Mouse (Mus musculus) layer of hippocampus, postnatal 14 days (tissue): Measurements from ENCODE around the gene Ctsd. TPM values are rescaled to one million over a fixed set of nuclear protein-coding genes. Genes with fewer than 3 reads are reported as not detected.
"Not testable (repeated sequence)": the region's sequence is repeated elsewhere in the genome, so short reads cannot be mapped to it uniquely, and the experiment has no call there.

Experiments
- DNase-seq, 2 experiments: peaks; one replicate each; pipeline ENCODE4 v3.0.0; 2021 to 2022; ENCODE audit warnings: low spot score in 2 of 2, mixed read lengths in 1 of 2
- long read RNA-seq, 2 experiments: library from polyadenylated mRNA; stranded (forward); transcript quantifications; one replicate each; pipeline ENCODE4 v2.0.0; 2021
- total RNA-seq, 2 experiments: library from RNA; stranded (reverse); gene quantifications; 2 replicates each; pipeline ENCODE4 v1.2.3; 2021

Ctsd gene
- 100 to 1,000 TPM; 304 to 345 TPM for total RNA-seq
- long read RNA-seq, experiment 1, transcript Ctsd-202 (9 exons, 2,127 nt): major isoform, 534 of 584 reads
- long read RNA-seq, experiment 1, partial matches to known transcripts: 35 of 584 reads
- long read RNA-seq, experiment 1, other reads (novel, unspliced or antisense): 15 of 584 reads
- long read RNA-seq, experiment 2, transcript Ctsd-202 (9 exons, 2,127 nt): major isoform, 641 of 716 reads
- long read RNA-seq, experiment 2, partial matches to known transcripts: 55 of 716 reads
- long read RNA-seq, experiment 2, other reads (novel, unspliced or antisense): 20 of 716 reads

DNA sequence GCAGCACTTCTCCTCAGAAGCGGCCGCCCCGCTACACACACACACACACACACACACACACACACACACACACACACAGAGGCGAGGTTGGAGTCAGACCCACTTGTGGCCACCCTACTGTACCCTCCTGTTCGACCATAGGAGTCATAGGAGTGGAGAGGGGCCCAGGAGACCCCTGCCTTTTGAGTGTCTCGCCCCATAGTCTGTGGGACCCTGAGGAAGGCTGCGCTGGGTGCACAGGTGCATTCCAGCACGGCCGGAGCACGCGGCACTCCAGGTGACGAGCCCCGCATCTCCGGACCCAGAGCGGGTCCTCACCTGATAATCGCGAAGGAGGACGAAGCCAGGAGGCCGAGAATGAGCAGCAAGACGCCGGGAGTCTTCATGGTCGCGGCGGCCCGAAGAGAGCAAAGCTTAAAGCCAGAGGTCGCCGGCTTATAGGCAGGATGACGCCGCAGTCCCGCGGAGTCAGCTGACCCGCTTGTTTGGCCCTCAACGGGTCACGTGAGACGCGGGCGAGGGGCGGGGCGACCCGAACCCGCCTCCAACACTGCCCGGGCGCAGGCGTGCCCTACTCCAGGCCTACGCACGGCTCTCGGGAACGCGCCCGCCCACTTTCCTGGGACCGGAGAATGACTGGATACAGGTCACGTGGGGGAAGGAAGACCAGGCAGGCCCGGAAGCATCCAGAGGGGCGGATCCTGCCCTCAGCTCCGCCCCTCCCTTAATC lies at the start of gene Ctsd:
TSS of gene Ctsd (minus strand) at position 620 of the 730 bp plus-strand sequence.
- DNase-seq: peak; percentile 90 to 97

DNA sequence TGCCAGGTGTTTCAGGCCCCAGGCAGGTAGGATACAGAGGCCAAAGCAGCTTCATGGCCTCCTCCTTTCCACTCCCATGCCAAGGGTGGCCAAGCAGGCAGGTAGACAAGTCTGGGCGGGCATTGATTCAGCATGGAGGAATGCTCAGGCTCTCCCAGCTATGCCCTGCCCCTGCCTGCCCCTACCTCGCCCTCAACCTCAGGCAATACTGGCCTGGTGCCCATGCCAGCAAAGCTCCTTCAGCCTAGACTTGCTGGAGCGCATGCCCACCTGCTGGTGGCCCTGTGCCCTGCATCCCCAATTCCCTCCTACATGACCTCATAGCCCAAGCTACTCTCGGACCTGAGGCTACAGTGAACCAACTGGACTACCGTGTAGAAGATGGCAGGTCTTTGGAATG lies 49.5 kb upstream of the Ctsd start:
- DNase-seq: no peak

DNA sequence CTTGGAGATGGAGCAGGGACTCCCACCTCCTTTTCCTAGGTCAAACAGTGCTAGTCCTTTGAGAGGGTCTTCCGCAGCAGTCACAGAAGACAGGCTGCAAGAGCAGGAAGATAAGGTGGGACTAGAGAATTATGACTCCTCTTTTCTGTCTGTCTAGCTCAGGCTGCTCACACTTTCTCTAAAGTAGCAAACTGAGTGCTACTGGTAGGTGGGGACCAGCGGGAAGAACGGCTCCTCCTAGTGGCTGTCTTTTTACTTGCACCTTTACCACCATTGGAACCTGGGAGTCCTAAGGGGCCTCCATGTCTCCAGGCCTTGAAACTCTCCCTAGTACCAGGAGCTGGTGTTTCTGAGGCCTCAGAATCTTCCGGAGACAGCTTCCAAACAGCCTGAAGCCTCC lies 47.7 kb upstream of the Ctsd start:
- peak; percentile 60 to 77 for DNase-seq

DNA sequence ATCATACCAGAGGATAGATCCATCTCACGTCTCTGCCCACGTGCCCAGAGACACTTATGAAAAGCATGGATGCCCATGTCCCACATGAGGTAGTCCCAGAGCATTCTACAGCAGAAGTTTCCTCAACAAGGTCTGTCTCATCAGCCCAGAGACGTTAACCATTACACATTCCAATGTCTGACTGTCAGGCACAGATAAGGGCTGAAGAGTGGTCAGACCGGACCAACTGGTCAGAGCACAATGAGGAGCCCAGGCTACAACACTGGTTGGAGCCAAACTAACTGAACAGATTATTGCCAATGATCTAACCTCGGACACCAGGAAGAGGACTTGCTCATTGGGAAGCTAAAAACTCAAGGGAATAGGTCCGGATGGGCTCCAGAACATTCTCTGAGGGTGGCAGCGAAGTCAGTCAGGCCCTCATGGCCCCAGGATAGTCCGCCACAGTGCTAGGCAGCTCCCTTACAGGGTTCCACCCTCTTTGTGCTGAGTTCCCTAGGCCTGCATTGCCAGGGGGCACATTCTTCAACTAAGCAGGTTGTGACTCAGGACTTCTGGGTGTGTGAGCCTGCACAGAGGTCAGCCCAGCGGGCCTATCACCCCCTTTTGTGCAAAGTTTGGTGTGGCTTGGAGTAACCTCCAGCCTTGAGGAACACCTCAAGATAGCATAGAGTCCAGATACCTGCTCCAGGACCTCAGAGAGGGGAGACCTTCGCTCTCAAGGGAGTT lies 46.5 kb upstream of the Ctsd start, which contains the start of gene Syt8:
TSS of gene Syt8 (plus strand) at position 714 of the 729 bp plus-strand sequence.
- no peak for DNase-seq

DNA sequence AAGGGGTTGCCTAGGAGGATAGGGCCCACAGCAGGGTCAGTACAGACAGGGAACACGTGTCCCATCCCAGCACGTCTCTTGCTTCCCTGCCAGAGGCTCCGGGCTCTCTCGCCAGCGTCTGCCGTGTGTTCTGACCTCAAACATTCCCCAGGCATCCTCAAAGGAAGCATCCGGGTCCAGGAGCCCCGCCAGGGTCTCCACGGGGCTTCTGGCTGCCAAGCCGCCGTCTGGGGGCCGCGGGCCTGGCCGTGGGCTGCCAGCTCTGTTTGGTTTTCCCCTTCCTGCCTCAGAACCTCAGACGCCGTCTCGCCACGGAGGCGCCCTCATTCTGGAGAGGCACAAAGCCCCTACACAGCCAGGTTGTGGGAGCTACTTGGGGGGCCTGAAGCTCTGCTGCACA lies 45.8 kb upstream of the Ctsd start:
- no peak for DNase-seq

DNA sequence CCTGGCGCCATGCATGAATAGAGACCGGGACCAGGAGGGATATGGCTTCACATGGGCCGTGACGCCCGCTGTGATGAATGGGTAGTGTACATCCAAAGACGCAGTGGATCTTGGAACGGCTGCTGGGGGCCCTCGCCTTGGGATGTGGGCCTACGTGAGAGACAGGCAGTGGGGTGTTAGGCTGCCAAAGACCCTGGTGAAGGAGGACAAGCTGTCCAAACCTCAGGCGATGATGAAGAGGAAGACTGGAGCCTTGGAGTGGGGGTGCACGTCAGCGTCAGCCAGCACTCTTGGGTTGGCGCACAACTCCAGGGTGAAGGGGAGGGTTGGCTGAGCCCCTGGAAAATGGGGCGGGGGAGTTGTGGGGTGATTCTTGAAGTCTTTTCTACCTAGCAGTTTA lies 43.3 kb upstream of the Ctsd start:
- DNase-seq: no peak

DNA sequence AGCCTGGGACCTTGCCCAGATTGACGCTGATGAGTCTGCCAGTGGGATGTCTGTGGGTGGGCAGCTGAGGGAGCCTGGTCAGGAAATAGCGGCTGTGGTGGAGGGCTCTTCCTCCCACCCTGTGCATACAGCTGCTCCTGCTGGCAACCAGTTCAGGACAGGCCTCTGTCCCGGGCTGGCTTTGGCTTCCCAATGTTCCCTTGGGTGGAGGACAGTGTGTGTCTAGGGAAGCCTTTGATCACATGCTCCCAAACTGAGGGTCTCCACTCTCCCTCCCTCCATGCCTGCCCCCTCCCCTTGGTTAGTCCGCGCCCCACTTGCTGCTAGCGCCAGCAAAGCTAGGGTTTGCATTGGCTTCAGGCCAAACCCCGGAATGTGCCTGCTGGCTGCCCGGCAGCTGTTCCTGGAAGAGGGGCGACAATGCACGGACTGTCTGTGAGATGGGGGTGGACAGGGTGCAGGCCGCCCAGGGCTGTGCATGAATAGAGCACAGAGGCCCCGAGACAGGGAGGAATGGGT lies 42.4 kb upstream of the Ctsd start:
- peak; percentile 66 to 72 for DNase-seq

DNA sequence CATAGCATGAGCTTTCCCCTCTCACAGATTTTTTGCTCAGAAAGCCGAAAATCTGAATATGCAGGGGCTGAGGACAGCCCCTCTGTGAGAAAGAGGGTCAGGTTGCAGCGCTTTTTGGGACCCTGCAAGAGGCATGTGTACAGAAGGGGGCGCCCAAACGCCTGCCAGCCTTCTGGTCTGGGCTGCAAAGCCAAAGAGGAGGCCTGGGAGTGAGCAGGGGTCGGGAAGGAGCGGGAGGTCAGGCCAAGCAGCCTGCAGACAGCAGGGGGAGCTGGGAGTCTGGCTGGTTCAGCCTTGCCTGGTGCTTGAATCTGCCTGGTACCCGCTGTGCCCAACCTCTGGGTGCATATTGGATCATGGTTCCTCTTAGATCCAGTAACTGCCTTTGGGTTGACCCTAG lies 40.4 kb upstream of the Ctsd start:
- DNase-seq: no peak

DNA sequence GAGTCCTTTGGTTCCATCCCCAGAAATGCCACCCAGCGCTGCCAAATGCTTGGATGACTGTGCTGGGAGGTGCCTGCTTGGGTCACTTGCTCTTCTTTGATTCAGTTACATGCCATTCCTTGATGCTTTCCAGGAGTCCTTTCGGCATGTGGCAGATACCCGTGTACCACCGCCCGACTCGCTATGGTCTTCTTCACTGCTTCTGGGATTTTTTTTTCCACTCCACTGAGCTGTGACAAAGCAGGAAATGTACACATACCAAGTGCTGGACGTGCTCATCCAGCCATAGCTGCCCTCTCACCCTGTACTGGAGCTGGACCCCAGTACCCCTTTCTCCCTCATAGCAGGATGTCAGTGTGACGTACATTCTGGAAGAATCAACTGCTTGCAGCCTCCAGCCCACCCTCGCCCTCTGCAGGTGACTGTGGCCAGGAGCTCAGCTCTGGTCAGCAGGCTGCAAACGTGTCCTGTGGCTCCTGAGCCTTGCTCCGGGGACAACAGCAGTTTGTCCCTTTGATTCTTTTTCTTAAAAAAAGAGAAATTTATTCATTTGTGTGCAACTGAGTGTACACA lies 37.9 kb upstream of the Ctsd start:
- no peak for DNase-seq

DNA sequence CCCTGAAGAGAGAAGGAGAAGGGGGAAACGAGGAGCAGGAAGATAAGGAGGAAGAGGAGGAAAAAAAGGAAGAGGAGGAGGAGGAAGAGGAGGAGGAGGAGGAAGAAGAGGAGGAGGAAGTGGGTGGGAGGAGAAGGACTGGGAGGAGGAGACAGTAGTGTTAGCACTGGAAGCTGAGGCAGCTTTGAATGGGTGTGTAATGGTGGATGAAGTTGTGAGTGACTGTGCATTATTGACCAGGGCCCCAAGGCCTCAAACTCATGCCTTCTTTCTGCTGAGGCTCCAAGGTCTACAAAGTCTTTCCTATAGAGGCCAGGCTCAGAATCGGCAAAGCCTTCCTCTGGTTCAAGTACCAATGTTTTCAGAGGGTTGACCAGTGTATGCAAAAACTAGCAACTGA lies 34.0 kb upstream of the Ctsd start:
- DNase-seq: no peak

DNA sequence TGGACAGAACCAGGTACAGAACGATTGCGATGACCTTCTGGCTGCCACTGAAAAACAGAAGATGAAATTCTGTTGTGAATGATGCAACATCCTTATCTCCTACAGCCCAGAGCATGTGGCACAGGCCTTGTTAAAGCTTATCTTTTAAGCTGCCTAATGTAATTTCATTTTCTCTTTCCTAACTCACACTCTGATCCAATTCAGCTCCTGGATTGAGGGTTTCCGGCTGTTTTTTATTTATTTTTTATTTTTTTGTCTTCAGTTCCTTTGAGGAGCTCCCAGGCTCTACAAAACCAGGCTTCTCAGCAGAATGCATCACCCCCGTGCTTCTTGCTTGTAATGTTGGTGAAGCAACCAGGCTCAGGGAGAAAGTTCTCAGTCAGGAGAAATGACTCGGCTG lies 32.0 kb upstream of the Ctsd start:
- DNase-seq: no peak

DNA sequence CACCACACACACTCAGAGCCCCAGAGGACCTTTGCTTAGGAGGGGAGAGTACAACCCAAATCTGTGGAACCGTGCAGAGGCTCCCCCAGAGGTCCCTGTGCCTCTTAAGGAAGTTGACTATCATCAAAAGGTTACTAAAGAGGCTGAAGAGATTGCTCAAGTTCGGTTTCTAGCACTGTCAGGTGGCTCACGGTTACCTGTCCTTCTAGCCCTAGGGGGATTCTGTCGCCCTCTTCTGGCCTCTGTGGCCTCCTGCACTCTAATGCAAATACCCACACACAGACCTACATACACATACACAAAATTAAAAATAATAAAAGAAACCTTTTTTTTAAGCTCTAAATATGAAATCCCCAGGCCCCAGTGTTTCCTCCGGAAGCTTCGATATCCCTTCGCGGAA lies 30.8 kb upstream of the Ctsd start:
- no peak for DNase-seq

DNA sequence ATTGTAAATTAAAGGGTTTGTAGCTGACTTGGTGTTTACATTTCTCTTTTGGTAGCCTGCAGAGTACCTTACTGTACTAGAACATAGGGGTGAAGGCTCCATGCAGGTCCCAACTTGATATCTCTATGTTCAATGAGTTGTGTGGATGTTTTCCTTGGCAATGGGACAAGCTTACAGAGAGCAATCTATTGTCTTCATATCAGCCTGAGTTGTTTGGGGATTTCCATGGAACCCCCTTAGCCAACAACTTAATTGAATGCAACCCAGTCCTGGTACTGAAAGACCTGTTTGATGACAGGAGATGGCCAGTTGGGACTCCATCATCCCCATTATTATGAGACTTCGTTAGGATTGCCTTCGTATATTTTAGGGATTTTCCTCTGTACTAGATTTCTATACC lies 30.2 kb upstream of the Ctsd start:
- DNase-seq: no peak

DNA sequence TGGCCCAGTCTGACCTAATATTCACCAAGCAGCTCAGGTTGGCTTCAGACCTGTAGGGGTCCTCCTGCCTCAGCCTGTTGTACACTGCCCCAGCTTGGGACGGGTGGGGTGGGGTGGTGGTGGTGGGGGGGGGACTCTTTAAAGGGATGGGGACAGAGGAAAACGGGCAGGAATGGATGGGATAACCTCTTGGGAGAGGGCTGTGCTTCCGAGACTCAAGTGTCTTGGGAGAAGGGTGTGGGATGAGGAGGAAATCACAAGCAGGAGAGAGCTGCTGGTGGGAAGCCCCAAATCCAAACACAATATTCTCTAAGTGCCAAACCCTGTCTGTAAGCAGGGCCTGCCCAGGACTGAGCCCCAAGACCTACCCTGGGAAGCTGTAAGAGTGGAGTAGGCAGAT lies 28.4 kb upstream of the Ctsd start:
- no peak for DNase-seq

DNA sequence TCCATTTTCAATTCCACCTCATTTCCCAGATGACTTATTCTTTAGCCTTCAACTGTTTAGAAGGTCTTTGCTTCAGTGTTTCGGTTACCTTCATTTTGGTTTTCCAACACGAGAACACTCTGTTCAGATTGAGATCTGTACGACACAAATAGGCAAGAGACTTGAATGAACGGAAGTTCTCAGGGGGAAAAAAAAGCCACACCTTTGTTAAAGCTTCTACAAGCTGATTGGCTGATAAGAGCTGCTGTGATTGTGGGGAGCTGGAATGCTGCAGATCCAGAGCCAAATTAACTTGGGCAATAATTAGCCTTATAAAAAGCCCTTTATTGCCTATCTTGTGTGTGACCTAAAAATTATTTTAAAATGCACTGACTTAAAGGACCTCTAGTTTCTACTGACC lies 27.5 kb upstream of the Ctsd start:
- no peak for DNase-seq

DNA sequence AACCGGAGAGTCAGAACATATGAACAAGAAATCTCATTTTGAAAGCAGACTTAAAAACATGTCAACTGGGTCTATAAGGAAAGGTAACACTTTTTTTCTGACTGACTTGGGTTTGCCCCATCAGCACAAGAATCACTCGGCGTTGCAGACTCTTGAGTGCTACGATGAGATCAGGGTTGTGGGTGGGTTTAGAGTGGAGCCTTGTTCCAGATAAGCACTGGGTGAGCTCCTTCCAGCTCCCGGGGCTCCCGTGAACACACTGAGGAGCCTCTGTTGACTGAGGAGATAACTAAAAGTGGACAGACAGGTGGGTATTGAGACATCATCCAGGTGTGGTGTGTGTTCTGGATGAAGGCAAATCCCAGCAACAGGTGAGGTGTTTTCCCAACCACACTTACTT lies 25.4 kb upstream of the Ctsd start:
- DNase-seq: no peak

DNA sequence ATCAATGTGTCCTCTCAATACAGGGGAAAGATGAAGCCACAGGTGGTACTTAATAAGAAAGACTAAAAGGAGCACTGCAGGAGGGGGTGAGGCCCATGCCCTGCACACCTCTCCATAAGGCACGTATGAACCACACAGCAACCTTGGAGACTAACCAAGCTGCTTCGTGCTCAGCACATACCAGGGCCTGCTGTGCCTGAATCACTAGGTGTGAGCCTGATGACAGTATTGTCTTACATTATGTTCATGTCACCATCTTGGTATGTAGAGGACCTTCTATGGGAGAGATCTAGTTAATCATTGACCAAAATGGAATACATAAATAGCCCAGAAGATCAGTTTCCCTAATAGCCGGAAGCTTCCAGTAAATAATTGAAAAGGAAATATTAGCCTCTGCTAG lies 21.8 kb upstream of the Ctsd start:
- no peak for DNase-seq

DNA sequence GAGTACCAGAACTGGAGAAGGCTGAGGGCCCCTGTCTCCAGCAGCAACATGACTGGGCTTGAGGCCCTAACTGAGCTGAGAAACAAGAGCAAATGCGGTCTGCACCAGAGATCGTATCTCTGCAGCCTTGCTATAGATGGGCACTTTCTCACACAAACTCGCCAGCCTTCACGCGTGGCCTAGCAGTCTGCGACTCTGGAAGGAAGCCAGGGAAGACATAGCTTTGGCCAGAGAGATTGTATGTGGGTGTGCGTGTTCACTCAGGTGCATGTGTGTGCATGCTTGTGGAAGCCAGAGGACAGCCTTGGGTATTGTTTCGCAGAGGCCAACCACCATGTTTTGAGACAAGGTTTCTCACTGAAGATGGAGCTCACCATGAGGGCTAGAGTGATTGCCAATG lies 20.8 kb upstream of the Ctsd start:
- DNase-seq: no peak

DNA sequence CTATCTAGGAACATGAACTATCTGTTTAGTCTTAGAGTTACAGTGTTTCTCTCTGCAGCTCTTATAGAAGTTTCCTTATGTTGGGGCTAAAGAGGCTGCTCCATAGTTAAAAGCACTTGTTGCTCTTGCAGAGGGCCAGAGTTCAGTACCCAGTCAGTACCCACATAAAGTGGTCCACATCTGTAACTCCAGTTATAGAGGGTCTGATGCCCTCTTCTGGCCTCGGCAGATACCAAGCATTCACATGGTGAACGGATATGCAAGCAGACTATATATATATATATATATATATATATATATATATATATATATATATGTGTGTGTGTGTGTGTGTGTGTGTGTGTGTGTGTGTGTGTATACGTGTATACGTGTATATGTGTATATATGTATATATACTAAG lies 20.1 kb upstream of the Ctsd start:
- no peak for DNase-seq

DNA sequence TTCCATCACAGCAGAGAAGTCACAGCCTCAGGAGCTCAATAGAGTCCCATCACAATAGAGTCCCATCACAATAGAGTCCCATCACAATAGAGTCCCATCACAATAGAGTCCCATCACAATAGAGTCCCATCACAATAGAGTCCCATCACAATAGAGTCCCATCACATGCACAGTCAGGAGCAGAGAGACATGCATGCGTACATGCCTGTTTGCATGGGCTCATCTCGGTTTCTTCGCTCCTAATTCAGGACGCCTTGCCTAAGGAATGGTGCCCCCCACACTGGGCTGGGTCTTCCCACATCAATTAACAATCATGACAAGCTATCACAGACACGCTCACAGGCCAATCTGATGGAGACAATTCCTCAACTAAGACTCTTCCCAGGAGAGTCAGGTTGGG lies 17.3 kb upstream of the Ctsd start:
- not testable (repeated sequence) for DNase-seq

DNA sequence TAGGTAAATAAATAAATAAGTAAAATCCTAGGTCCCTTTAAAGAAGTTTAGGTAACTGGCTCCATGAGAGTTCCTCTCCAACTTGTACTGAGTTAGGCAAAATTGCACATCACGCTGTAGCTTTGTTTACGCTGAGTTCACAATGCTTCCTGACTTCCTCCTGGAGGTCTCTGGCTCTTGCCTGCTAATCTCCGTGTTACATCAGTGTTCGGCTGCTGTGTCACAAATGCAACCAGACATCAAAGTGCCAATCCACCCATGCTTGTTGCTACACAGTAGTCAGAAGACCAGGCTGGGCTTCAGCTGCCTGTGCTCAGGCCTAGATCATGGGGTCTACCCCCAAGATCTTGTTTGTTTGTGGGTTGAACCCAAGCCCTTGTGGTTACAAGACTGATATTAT lies 15.8 kb upstream of the Ctsd start:
- no peak for DNase-seq

DNA sequence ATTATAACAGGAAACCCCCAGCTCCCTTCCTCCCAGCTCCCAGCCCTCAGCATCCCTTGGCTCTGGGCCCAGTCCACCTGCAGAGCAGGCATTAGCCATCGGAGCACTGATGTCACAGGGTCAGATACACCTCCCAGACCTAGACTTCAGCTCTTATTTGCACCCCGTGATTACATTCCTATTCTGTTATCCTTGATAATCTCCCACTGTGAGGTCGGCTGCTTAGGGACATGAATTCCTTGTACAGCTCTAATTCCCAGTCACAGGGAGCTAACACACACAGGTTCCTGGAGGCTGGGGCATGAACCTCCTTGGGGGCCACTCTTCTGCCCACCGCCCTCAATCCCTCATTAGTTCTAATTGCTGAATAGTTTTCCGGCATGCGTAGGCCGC lies 12.9 kb upstream of the Ctsd start:
- DNase-seq: no peak
